Mouse (Mus musculus): ENCODE measurements around the gene Tfe3. TPM values are rescaled to one million over a fixed set of nuclear protein-coding genes. Genes with fewer than 3 reads are reported as not detected.
A peak's percentile ranks its signal among the peaks of the same experiment; 100 is the strongest.
"Not testable (repeated sequence)": the region's sequence is repeated elsewhere in the genome, so short reads cannot be mapped to it uniquely, and the experiment has no call there.

Gene Tfe3
- polyA plus RNA-seq, 1 experiment from 2014 or later, result 15.9 TPM

- H3K9me3 ChIP-seq (ENCODE audit: control insufficient read depth, low read length), result no peaks in the 10 kb centered on the region
- no peak for DNase-seq (ENCODE audit: low spot score)
- peak overlapping the region; percentile 46 for H3K4me2 ChIP-seq
- H3K4me3 ChIP-seq (ENCODE audit: low read depth, low read length), result no peak overlapping the region
- H3K9ac ChIP-seq (ENCODE audit: low read depth, low read length), result peak overlapping the region; percentile 40
- no peaks in the 10 kb centered on the region for H3K27me3 ChIP-seq (replicated peaks; ENCODE audit: control insufficient read depth, insufficient read depth, low read length)
- 17% methylated on average over 3 of the region's 3 CpGs for WGBS
- H3K4me1 ChIP-seq (replicated peaks; ENCODE audit: control insufficient read depth, insufficient read depth, low read length), result no peaks in the 10 kb centered on the region; the same call in 1 of the 2 replicates
- H3K27ac ChIP-seq (ENCODE audit: low read depth, low read length), result peak overlapping the region; percentile 90
- no peaks in the 10 kb centered on the region; the same call in 1 of the 2 replicates for H3K36me3 ChIP-seq (ENCODE audit: control insufficient read depth, insufficient read depth, low read length)
- peak; percentile 69 for ATAC-seq (replicated peaks; ENCODE audit: low FRiP score)
These were observed 16.9 kb downstream of the Tfe3 start for GRCm38 (mm10) chrX:7779294-7779693.

DNA sequence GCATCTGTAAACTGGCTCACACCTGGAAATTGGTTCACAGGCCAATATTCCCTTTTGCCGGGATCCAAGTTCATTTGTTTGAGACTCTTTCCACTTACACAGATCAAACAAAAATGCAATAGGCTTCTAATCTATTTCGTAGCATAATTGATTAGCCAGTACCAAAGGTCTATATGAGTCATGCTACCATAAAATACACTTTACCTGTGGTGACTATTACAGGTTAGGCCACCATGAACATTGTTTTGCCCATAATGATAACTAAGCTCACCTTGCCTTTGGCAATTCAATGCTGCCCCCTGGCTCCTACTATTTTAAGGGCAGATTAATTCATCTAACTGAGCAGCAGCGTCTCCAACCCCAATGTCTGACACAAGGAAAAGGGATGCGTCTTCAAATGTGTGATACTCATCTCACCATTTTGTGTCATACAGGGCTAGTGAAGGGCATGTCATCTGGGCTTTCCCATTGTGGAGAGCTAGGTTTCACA, 20.3 kb downstream of the Tfe3 start:
- H3K27ac ChIP-seq (ENCODE audit: low read depth, low read length), result no peak overlapping the region
- DNase-seq (ENCODE audit: low spot score) (no peak), ATAC-seq (replicated peaks; ENCODE audit: low FRiP score) (no peak)
- no peaks in the 10 kb centered on the region for H3K9me3 ChIP-seq (ENCODE audit: control insufficient read depth, low read length)
- no peaks in the 10 kb centered on the region for H3K27me3 ChIP-seq (replicated peaks; ENCODE audit: control insufficient read depth, insufficient read depth, low read length)
- no peak overlapping the region for H3K4me3 ChIP-seq (ENCODE audit: low read depth, low read length)
- no peak overlapping the region for H3K4me2 ChIP-seq
- H3K4me1 ChIP-seq (replicated peaks; ENCODE audit: control insufficient read depth, insufficient read depth, low read length), result no peaks in the 10 kb centered on the region; the same call in 1 of the 2 replicates
- no peak overlapping the region for H3K9ac ChIP-seq (ENCODE audit: low read depth, low read length)
- H3K36me3 ChIP-seq (ENCODE audit: control insufficient read depth, insufficient read depth, low read length), result no peaks in the 10 kb centered on the region
- WGBS, result 78% methylated on average over 4 of the region's 4 CpGs

GRCm38 (mm10) chrX:7789542-7790136, 27.3 kb downstream of the Tfe3 start, which contains the start of gene Gripap1:
TSS of gene Gripap1 (plus strand) at chrX:7789765.
- Histone ChIP-seq H3K9me3 (ENCODE audit: control insufficient read depth, low read length) (no peaks in the 10 kb centered on the region), H3K4me2 (peak within 1 kb of the TSS; percentile 72), H3K27me3 (replicated peaks; ENCODE audit: control insufficient read depth, insufficient read depth, low read length) (no peaks in the 10 kb centered on the region), H3K4me1 (replicated peaks; ENCODE audit: control insufficient read depth, insufficient read depth, low read length) (no peaks in the 10 kb centered on the region), H3K36me3 (ENCODE audit: control insufficient read depth, insufficient read depth, low read length) (no peaks in the 10 kb centered on the region), H3K27ac (ENCODE audit: low read depth, low read length) (peak within 1 kb of the TSS; percentile 49; the same call in 1 of the 2 replicates), H3K4me3 (ENCODE audit: low read depth, low read length) (peak within 1 kb of the TSS; percentile 65), H3K9ac (ENCODE audit: low read depth, low read length) (peak within 1 kb of the TSS; percentile 70)
- 15% methylated on average over 24 of the region's 24 CpGs for WGBS
- DNase-seq (ENCODE audit: low spot score) (peak; percentile 62), ATAC-seq (replicated peaks; ENCODE audit: low FRiP score) (peak; percentile 83)

- Histone ChIP-seq H3K27ac (ENCODE audit: low read depth, low read length) (peak overlapping the region; percentile 49; the same call in 1 of the 2 replicates), H3K9me3 (ENCODE audit: control insufficient read depth, low read length) (no peaks in the 10 kb centered on the region), H3K27me3 (replicated peaks; ENCODE audit: control insufficient read depth, insufficient read depth, low read length) (no peaks in the 10 kb centered on the region), H3K4me2 (peak overlapping the region; percentile 72), H3K4me1 (replicated peaks; ENCODE audit: control insufficient read depth, insufficient read depth, low read length) (no peaks in the 10 kb centered on the region), H3K36me3 (ENCODE audit: control insufficient read depth, insufficient read depth, low read length) (no peaks in the 10 kb centered on the region), H3K4me3 (ENCODE audit: low read depth, low read length) (peak overlapping the region; percentile 65), H3K9ac (ENCODE audit: low read depth, low read length) (peak overlapping the region; percentile 70)
- 16% methylated on average over 5 of the region's 5 CpGs for WGBS
- no peak for DNase-seq (ENCODE audit: low spot score)
- ATAC-seq (replicated peaks; ENCODE audit: low FRiP score), result 0 out of 2 replicates have a peak, but pooled peaks have one; percentile 21
These were observed 27.9 kb downstream of the Tfe3 start for GRCm38 (mm10) chrX:7790309-7790708.

DNA sequence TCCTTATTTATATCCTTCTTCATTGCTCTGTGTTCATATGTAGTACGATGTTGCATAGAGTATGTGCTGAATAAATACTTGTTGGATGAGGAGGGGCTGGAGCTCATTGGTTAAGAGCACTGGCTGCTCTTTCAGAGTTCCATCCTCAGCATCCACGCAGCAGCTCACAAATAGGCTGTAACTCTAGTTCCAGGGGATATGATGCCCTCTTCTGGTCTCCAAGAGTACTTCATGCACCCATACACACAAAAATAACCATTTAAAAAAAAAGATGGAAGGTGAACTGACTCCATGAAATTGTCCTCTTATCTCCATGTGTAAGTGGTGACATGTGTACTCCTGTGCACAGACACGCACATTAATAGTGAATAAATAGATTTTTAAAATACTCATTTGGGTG, 31.0 kb downstream of the Tfe3 start:
- no peaks in the 10 kb centered on the region for H3K4me1 ChIP-seq (replicated peaks; ENCODE audit: control insufficient read depth, insufficient read depth, low read length)
- DNase-seq (ENCODE audit: low spot score), result no peak
- ATAC-seq (replicated peaks; ENCODE audit: low FRiP score), result no peak
- H3K4me2 ChIP-seq, result no peak overlapping the region
- H3K27ac ChIP-seq (ENCODE audit: low read depth, low read length), result no peak overlapping the region
- H3K27me3 ChIP-seq (replicated peaks; ENCODE audit: control insufficient read depth, insufficient read depth, low read length), result no peaks in the 10 kb centered on the region
- no peaks in the 10 kb centered on the region for H3K36me3 ChIP-seq (ENCODE audit: control insufficient read depth, insufficient read depth, low read length)
- H3K9me3 ChIP-seq (ENCODE audit: control insufficient read depth, low read length), result no peaks in the 10 kb centered on the region
- 39% methylated on average over 3 of the region's 3 CpGs for WGBS
- no peak overlapping the region for H3K4me3 ChIP-seq (ENCODE audit: low read depth, low read length)
- no peak overlapping the region for H3K9ac ChIP-seq (ENCODE audit: low read depth, low read length)

GRCm38 (mm10) chrX:7795016-7795415, 32.7 kb downstream of the Tfe3 start:
- Histone ChIP-seq H3K9ac (ENCODE audit: low read depth, low read length) (no peak overlapping the region), H3K4me1 (replicated peaks; ENCODE audit: control insufficient read depth, insufficient read depth, low read length) (no peaks in the 10 kb centered on the region), H3K9me3 (ENCODE audit: control insufficient read depth, low read length) (no peaks in the 10 kb centered on the region), H3K36me3 (ENCODE audit: control insufficient read depth, insufficient read depth, low read length) (no peaks in the 10 kb centered on the region), H3K4me2 (no peak overlapping the region), H3K4me3 (ENCODE audit: low read depth, low read length) (no peak overlapping the region), H3K27me3 (replicated peaks; ENCODE audit: control insufficient read depth, insufficient read depth, low read length) (no peaks in the 10 kb centered on the region), H3K27ac (ENCODE audit: low read depth, low read length) (no peak overlapping the region)
- ATAC-seq (replicated peaks; ENCODE audit: low FRiP score), result no peak
- WGBS, result 34% methylated on average over 7 of the region's 7 CpGs
- DNase-seq (ENCODE audit: low spot score), result peak; percentile 43

- WGBS, result 67% methylated on average over 3 of the region's 3 CpGs
- H3K27ac ChIP-seq (ENCODE audit: low read depth, low read length), result no peak overlapping the region
- no peaks in the 10 kb centered on the region for H3K27me3 ChIP-seq (replicated peaks; ENCODE audit: control insufficient read depth, insufficient read depth, low read length)
- no peak for DNase-seq (ENCODE audit: low spot score)
- no peak overlapping the region for H3K9ac ChIP-seq (ENCODE audit: low read depth, low read length)
- no peaks in the 10 kb centered on the region for H3K9me3 ChIP-seq (ENCODE audit: control insufficient read depth, low read length)
- H3K4me3 ChIP-seq (ENCODE audit: low read depth, low read length), result no peak overlapping the region
- ATAC-seq (replicated peaks; ENCODE audit: low FRiP score), result no peak
- no peak overlapping the region for H3K4me2 ChIP-seq
- peaks cover 2% of the 10 kb centered on the region; the same call in 1 of the 2 replicates for H3K36me3 ChIP-seq (ENCODE audit: control insufficient read depth, insufficient read depth, low read length)
- H3K4me1 ChIP-seq (replicated peaks; ENCODE audit: control insufficient read depth, insufficient read depth, low read length), result no peaks in the 10 kb centered on the region
These were observed 35.0 kb downstream of the Tfe3 start for GRCm38 (mm10) chrX:7797327-7797726.

GRCm38 (mm10) chrX:7802157-7802556, 39.8 kb downstream of the Tfe3 start:
- not testable (repeated sequence) for H3K4me3 ChIP-seq (ENCODE audit: low read depth, low read length); H3K36me3 ChIP-seq (ENCODE audit: control insufficient read depth, insufficient read depth, low read length); H3K4me2 ChIP-seq; H3K4me1 ChIP-seq (replicated peaks; ENCODE audit: control insufficient read depth, insufficient read depth, low read length); H3K9me3 ChIP-seq (ENCODE audit: control insufficient read depth, low read length); H3K27ac ChIP-seq (ENCODE audit: low read depth, low read length); ATAC-seq (replicated peaks; ENCODE audit: low FRiP score); H3K9ac ChIP-seq (ENCODE audit: low read depth, low read length); H3K27me3 ChIP-seq (replicated peaks; ENCODE audit: control insufficient read depth, insufficient read depth, low read length); DNase-seq (ENCODE audit: low spot score)
- 90% methylated on average over 2 of the region's 2 CpGs for WGBS

DNA sequence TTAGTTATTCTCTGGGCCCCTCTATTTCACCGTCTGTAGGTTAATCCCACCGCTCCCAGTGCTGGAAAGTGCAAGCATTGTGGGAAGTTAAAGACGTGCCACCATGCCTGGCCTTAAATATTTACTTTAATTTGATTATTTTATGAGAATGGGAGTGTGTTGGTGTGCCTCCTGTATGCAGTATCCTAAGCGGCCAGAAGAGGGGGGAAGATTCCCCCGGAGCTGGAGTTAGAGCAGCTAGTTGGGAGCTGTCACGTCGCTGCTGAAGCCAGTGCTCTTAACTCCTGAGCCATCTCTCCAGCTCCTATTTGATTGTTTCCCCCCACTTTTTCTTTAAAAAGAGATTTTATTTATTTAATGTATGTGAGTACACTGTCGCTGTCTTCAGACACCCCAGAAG, 52.7 kb downstream of the Tfe3 start:
- H3K36me3 ChIP-seq (ENCODE audit: control insufficient read depth, insufficient read depth, low read length); DNase-seq (ENCODE audit: low spot score); H3K27ac ChIP-seq (ENCODE audit: low read depth, low read length); H3K9me3 ChIP-seq (ENCODE audit: control insufficient read depth, low read length); H3K4me1 ChIP-seq (replicated peaks; ENCODE audit: control insufficient read depth, insufficient read depth, low read length); H3K4me3 ChIP-seq (ENCODE audit: low read depth, low read length); H3K4me2 ChIP-seq; H3K27me3 ChIP-seq (replicated peaks; ENCODE audit: control insufficient read depth, insufficient read depth, low read length); ATAC-seq (replicated peaks; ENCODE audit: low FRiP score); H3K9ac ChIP-seq (ENCODE audit: low read depth, low read length): not testable (repeated sequence)
- 42% methylated on average over 8 of the region's 8 CpGs for WGBS
